Mouse (Mus musculus) CH12.LX (cell line): ENCODE results near the gene Rab36.
A peak's percentile ranks its signal among the peaks of the same experiment; 100 is the strongest.

ENCODE experiments used
- CTCF ChIP-seq, 2 experiments: IDR thresholded peaks in 1 of 2; conservative IDR thresholded peaks in 1 of 2; 2 replicates each; pipeline ENCODE4 v1.5.1; 2011 to 2012; ENCODE audit warnings: low read depth in 2 of 2, low read length in 2 of 2, improper control_type of control experiment in 1 of 2, inconsistent platforms in 1 of 2, mild to moderate bottlenecking in 1 of 2, moderate library complexity in 1 of 2
- E2F4 ChIP-seq: IDR thresholded peaks from 2 replicates; pipeline ENCODE4 v1.6.1; 2011; ENCODE audit warnings: low read depth, low read length, improper control_type of control experiment; ENCODE audit not compliant: insufficient replicate concordance
- EP300 ChIP-seq: IDR thresholded peaks from 2 replicates; pipeline ENCODE4 v1.6.1; 2011; ENCODE audit warnings: low read length, improper control_type of control experiment
- ETS1 ChIP-seq: conservative IDR thresholded peaks from 2 replicates; pipeline ENCODE4 v1.6.1; 2012; ENCODE audit warnings: low read depth, mild to moderate bottlenecking, inconsistent platforms, low read length, improper control_type of control experiment, moderate library complexity
- GABPA ChIP-seq: IDR thresholded peaks from 2 replicates; pipeline ENCODE4 v1.6.1; 2012; ENCODE audit warnings: low read depth, low read length, improper control_type of control experiment, inconsistent platforms; ENCODE audit not compliant: insufficient replicate concordance
- MAFK ChIP-seq: IDR thresholded peaks from 2 replicates; pipeline ENCODE4 v1.6.1; 2011; ENCODE audit warnings: low read length, improper control_type of control experiment; ENCODE audit not compliant: insufficient replicate concordance
- MEF2A ChIP-seq: IDR thresholded peaks from 2 replicates; pipeline ENCODE4 v1.6.1; 2014; ENCODE audit warnings: low read depth, mild to moderate bottlenecking, inconsistent platforms, low read length, improper control_type of control experiment, borderline replicate concordance
- MXI1 ChIP-seq: IDR thresholded peaks from 2 replicates; pipeline ENCODE4 v1.6.1; 2011; ENCODE audit warnings: mild to moderate bottlenecking, low read depth, low read length, improper control_type of control experiment
- POLR2A ChIP-seq: IDR thresholded peaks from 2 replicates; pipeline ENCODE4 v1.6.1; 2011; ENCODE audit warnings: low read depth, mild to moderate bottlenecking, improper control_type of control experiment, low read length
- RCOR1 ChIP-seq: conservative IDR thresholded peaks from 2 replicates; pipeline ENCODE4 v1.6.1; 2012; ENCODE audit warnings: low read depth, mild to moderate bottlenecking, inconsistent platforms, low read length, improper control_type of control experiment
- USF1 ChIP-seq: IDR thresholded peaks from 2 replicates; pipeline ENCODE4 v1.6.1; 2014; ENCODE audit warnings: low read depth, mild to moderate bottlenecking, inconsistent platforms, low read length, improper control_type of control experiment

- TF ChIP-seq EP300 (no peak), E2F4 (no peak), CTCF (conservative IDR thresholded peaks at IDR 0.05 in 1 of 2, IDR thresholded peaks at IDR 0.05 in 1 of 2; ENCODE audit: low read depth in 2 of 2, low read length in 2 of 2) (no peak), MXI1 (peak; percentile 46; the same call in 1 of the 2 replicates), POLR2A (no peak), RCOR1 (no peak), MAFK (no peak), ETS1 (no peak), USF1 (no peak), MEF2A (no peak), GABPA (no peak)
These were observed 24.7 kb downstream of the Rab36 start for GRCm38 (mm10) chr10:75061341-75062188.
